Mouse (Mus musculus) midbrain, embryonic 16.5 days (tissue): ENCODE measurements around the gene Tcte2. TPM values are rescaled to one million over a fixed set of nuclear protein-coding genes. Genes with fewer than 3 reads are reported as not detected.
A peak's percentile ranks its signal among the peaks of the same experiment; 100 is the strongest.

Experiments
- ATAC-seq: fragments of 200-750 bp; cut with Nextera tagmentation; 2 replicates; pipeline ENCODE4 v1.8.0; 2017; ENCODE audit warnings: moderate TSS enrichment
- H3K27ac ChIP-seq: fragments of 300-500 bp; sonication (generic); 2 replicates; pipeline ENCODE4 v1.5.1; 2014; ENCODE audit warnings: mild to moderate bottlenecking, low read length, mixed read lengths
- H3K27me3 ChIP-seq: fragments of 300-500 bp; sonication (generic); 2 replicates; pipeline ENCODE4 v1.6.1; 2014; ENCODE audit warnings: low read depth, low read length, mixed read lengths; ENCODE audit not compliant: control insufficient read depth, insufficient read depth
- H3K36me3 ChIP-seq: fragments of 300-500 bp; sonication (generic); 2 replicates; pipeline ENCODE4 v1.6.1; 2014; ENCODE audit warnings: mild to moderate bottlenecking, low read length, moderate library complexity, mixed read lengths; ENCODE audit not compliant: control insufficient read depth, insufficient read depth
- H3K4me1 ChIP-seq: fragments of 300-500 bp; sonication (generic); 2 replicates; pipeline ENCODE4 v1.6.1; 2014; ENCODE audit warnings: mild to moderate bottlenecking, low read length, mixed read lengths; ENCODE audit not compliant: control insufficient read depth, insufficient read depth
- H3K4me2 ChIP-seq: fragments of 300-500 bp; sonication (generic); 2 replicates; pipeline ENCODE4 v1.6.1; 2014; ENCODE audit warnings: mild to moderate bottlenecking, low read length, mixed read lengths
- H3K4me3 ChIP-seq: fragments of 300-500 bp; sonication (generic); 2 replicates; pipeline ENCODE4 v1.5.1; 2014; ENCODE audit warnings: low read depth, mild to moderate bottlenecking, low read length, moderate library complexity, mixed read lengths
- H3K9ac ChIP-seq: fragments of 300-500 bp; sonication (generic); 2 replicates; pipeline ENCODE4 v1.6.1; 2014; ENCODE audit warnings: low read depth, low read length, mixed read lengths
- H3K9me3 ChIP-seq: fragments of 300-500 bp; sonication (generic); replicated peaks from 2 replicates; pipeline ENCODE4 v1.6.1; 2014; ENCODE audit warnings: mild to moderate bottlenecking, low read length, mixed read lengths; ENCODE audit not compliant: control insufficient read depth, poor library complexity, severe bottlenecking
- WGBS: fragments of 180-500 bp; shearing (Covaris S2); extraction: QIAGEN DNeasy Blood & Tissue Kit; methylation state at CpG from one replicate; pipeline ENCODE4 v1.1.7; 2014; 5-methylcytosine and 5-hydroxymethylcytosine counted together
- polyA plus RNA-seq: library from polyadenylated mRNA; unstranded; fragments of >200 nt; fragmentation: Nextera tagmentation; extraction: Ambion mirVana; gene quantifications from 2 replicates; pipeline ENCODE4 v1.2.1, GENCODE M21; 2015

Tcte2 gene
- polyA plus RNA-seq, 1 experiment from 2014 or later, result 15.5 TPM

- Histone ChIP-seq H3K36me3 (no peaks in the 10 kb centered on the region), H3K27me3 (no peaks in the 10 kb centered on the region), H3K4me3 (no peak overlapping the region), H3K9ac (no peak overlapping the region), H3K9me3 (no peaks in the 10 kb centered on the region), H3K4me2 (no peak overlapping the region), H3K4me1 (no peaks in the 10 kb centered on the region), H3K27ac (no peak overlapping the region)
- WGBS, result 58% methylated on average over 9 of the region's 9 CpGs
- ATAC-seq, result no peak
Observed at GRCm38 (mm10) chr17:13703611-13704320, 57.9 kb downstream of the Tcte2 start.

GRCm38 (mm10) chr17:13700131-13701016, 61.3 kb downstream of the Tcte2 start:
- Histone ChIP-seq H3K4me3 (no peak overlapping the region), H3K9me3 (no peaks in the 10 kb centered on the region), H3K4me2 (no peak overlapping the region), H3K4me1 (no peaks in the 10 kb centered on the region), H3K27me3 (no peaks in the 10 kb centered on the region), H3K36me3 (no peaks in the 10 kb centered on the region), H3K27ac (peak overlapping the region; percentile 0), H3K9ac (no peak overlapping the region)
- peak; percentile 52 for ATAC-seq
- WGBS, result 23% methylated on average over 4 of the region's 4 CpGs

- no peak for ATAC-seq
- H3K4me1 ChIP-seq, result no peaks in the 10 kb centered on the region
- H3K9me3 ChIP-seq, result no peaks in the 10 kb centered on the region
- H3K36me3 ChIP-seq, result no peaks in the 10 kb centered on the region
- 67% methylated on average over 7 of the region's 7 CpGs for WGBS
- H3K4me3 ChIP-seq, result no peak overlapping the region
- no peak overlapping the region for H3K9ac ChIP-seq
- no peak overlapping the region for H3K4me2 ChIP-seq
- H3K27ac ChIP-seq, result peak overlapping the region; percentile 0; the same call in 1 of the 2 replicates
- H3K27me3 ChIP-seq, result no peaks in the 10 kb centered on the region
Observed at GRCm38 (mm10) chr17:13699716-13700115, 61.9 kb downstream of the Tcte2 start.

GRCm38 (mm10) chr17:13698194-13698593, 63.4 kb downstream of the Tcte2 start:
- H3K4me1 ChIP-seq, result no peaks in the 10 kb centered on the region
- H3K27me3 ChIP-seq, result no peaks in the 10 kb centered on the region
- no peak overlapping the region for H3K4me2 ChIP-seq
- H3K36me3 ChIP-seq, result no peaks in the 10 kb centered on the region
- no peaks in the 10 kb centered on the region for H3K9me3 ChIP-seq
- H3K4me3 ChIP-seq, result no peak overlapping the region
- H3K9ac ChIP-seq, result no peak overlapping the region
- no peak overlapping the region for H3K27ac ChIP-seq
- WGBS, result 93% methylated on average over 4 of the region's 4 CpGs
- no peak for ATAC-seq

- Histone ChIP-seq H3K27ac (no peak overlapping the region), H3K9me3 (no peaks in the 10 kb centered on the region), H3K27me3 (no peaks in the 10 kb centered on the region), H3K4me3 (no peak overlapping the region), H3K4me2 (no peak overlapping the region), H3K36me3 (no peaks in the 10 kb centered on the region), H3K4me1 (no peaks in the 10 kb centered on the region), H3K9ac (no peak overlapping the region)
- 83% methylated on average over 2 of the region's 2 CpGs for WGBS
- no peak for ATAC-seq
Observed at GRCm38 (mm10) chr17:13697646-13698045, 64.0 kb downstream of the Tcte2 start.

GRCm38 (mm10) chr17:13695881-13696280, 65.7 kb downstream of the Tcte2 start:
- no peak for ATAC-seq
- Histone ChIP-seq H3K27me3 (no peaks in the 10 kb centered on the region), H3K4me2 (no peak overlapping the region), H3K9ac (no peak overlapping the region), H3K4me3 (no peak overlapping the region), H3K27ac (no peak overlapping the region), H3K4me1 (no peaks in the 10 kb centered on the region), H3K36me3 (no peaks in the 10 kb centered on the region), H3K9me3 (no peaks in the 10 kb centered on the region)
- 85% methylated on average over 5 of the region's 5 CpGs for WGBS

GRCm38 (mm10) chr17:13695211-13695610, 66.4 kb downstream of the Tcte2 start:
- Histone ChIP-seq H3K27me3 (no peaks in the 10 kb centered on the region), H3K4me3 (no peak overlapping the region), H3K27ac (no peak overlapping the region), H3K4me2 (no peak overlapping the region), H3K36me3 (no peaks in the 10 kb centered on the region), H3K4me1 (no peaks in the 10 kb centered on the region), H3K9ac (no peak overlapping the region), H3K9me3 (no peaks in the 10 kb centered on the region)
- WGBS, result 96% methylated on average over 2 of the region's 2 CpGs
- no peak for ATAC-seq

- no peak overlapping the region for H3K4me2 ChIP-seq
- H3K27me3 ChIP-seq, result no peaks in the 10 kb centered on the region
- H3K9me3 ChIP-seq, result no peaks in the 10 kb centered on the region
- no peak overlapping the region for H3K27ac ChIP-seq
- no peaks in the 10 kb centered on the region for H3K36me3 ChIP-seq
- WGBS, result 92% methylated on average over 1 of the region's 1 CpGs
- no peak overlapping the region for H3K9ac ChIP-seq
- ATAC-seq, result no peak
- H3K4me3 ChIP-seq, result no peak overlapping the region
- H3K4me1 ChIP-seq, result no peaks in the 10 kb centered on the region
Observed at GRCm38 (mm10) chr17:13694181-13694580, 67.4 kb downstream of the Tcte2 start.

GRCm38 (mm10) chr17:13687656-13688055, 74.0 kb downstream of the Tcte2 start:
- H3K36me3 ChIP-seq, result no peaks in the 10 kb centered on the region
- no peak overlapping the region for H3K4me3 ChIP-seq
- 72% methylated on average over 1 of the region's 1 CpGs for WGBS
- H3K9me3 ChIP-seq, result no peaks in the 10 kb centered on the region
- no peak overlapping the region for H3K4me2 ChIP-seq
- H3K27me3 ChIP-seq, result no peaks in the 10 kb centered on the region
- peaks cover 6% of the 10 kb centered on the region for H3K4me1 ChIP-seq
- no peak overlapping the region for H3K9ac ChIP-seq
- H3K27ac ChIP-seq, result no peak overlapping the region
- no peak for ATAC-seq
